Mouse (Mus musculus) MEL-GATA-1-ER (cell line): Measurements from ENCODE around the gene Eif4b.
"Not testable (repeated sequence)": the region's sequence is repeated elsewhere in the genome, so short reads cannot be mapped to it uniquely, and the experiment has no call there.

Experiments used
- DNase-seq: peaks from one replicate; pipeline ENCODE4 v3.0.0-alpha.2; 2012; ENCODE audit warnings: low read depth; ENCODE audit errors: extremely low read depth

Gene Eif4b

DNA sequence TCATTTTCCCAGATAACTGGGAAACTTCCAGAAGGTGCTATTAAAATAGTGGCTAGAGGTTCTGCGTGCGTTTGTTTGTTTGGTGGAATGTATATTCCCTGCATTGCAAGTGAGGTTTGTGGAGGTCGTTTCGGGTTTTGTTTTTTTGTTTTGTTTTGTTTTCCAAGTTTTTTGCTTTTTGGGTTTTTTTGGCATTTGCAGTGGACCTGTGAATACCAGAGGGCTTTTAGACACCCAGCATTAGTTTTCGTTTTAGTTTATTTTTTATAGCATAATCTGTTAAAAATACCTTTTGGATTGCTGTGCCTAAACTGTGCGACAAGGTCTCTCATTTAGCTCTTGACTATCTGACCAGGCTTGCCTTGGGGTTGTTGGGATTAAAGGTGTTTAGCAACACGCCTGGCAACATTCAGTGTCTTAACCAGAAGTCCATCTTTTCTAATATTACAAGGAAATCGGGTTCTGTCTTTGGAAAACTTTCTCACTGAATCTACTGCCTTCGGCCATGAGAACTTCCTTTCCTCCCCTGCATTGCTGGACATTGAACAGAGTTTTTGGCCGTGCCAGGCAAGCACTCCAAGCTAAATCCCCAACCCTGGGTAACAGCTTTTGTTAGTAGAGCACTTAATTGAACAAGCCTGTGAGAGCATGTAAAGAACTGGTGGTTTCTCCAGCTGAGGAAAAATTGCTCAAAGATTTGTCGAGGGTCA lies 1.5 kb downstream of the Eif4b start:
- DNase-seq = no peak

DNA sequence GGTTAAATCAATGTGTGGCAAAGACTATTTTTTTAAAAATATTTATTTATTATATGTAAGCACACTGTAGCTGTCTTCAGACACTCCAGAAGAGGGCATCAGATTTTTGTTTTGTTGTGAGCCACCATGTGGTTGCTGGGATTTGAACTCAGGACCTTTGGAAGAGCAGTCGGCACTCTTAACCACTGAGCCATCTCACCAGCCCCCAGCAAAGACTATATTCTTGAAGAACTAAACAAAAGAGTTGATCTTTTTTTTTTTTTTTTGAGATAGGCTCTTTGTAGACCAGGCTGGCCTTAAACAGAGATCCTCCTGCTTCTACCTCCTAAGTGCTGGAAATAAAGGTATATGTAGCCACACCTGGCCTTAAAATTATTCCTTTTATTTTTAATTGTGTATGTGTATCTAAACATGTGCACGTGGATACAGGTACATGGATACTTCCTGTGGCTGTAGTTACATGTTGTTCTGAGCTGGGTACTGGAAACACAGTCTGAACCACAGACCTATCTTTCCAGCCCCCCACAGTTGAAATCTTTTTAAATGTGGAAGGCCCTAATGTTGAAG lies 3.6 kb downstream of the Eif4b start:
- no peak for DNase-seq

DNA sequence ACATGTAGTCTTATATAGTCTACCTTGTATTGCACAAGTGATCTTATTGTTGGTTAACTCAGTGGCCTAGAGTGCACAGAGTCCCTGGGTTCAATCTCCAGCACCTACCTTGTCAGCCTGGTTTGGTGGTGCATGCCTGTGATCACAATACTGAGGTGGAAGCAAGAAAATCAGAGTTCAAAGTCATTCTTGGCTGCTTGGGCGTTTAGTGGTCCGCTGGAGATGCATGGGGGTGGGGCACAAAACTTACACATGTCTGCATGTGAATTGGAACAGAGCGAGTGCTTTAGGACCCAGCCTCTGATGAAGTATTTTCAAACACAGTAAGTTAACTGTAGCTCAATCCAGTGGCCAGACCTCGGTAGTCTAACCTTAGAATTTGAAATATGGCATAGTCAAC lies 5.6 kb downstream of the Eif4b start:
- DNase-seq = no peak

DNA sequence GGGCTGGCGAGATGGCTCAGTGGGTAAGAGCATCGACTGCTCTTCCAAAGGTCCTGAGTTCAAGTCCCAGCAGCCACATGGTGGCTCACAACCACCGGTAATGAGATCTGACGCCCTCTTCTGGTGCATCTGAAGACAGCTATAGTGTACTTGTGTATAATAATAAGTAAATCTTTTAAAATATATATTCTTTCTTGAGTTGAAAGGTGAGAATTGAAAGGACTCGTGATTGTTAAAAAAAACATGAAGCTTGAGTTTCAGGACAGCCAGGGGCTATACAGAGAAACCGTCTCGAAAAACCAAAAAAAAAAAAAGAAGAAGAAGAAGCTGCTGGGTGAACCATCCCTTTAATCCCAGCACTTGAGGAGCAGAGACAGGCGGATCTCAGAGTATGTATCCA lies 6.4 kb downstream of the Eif4b start:
- not testable (repeated sequence) for DNase-seq

DNA sequence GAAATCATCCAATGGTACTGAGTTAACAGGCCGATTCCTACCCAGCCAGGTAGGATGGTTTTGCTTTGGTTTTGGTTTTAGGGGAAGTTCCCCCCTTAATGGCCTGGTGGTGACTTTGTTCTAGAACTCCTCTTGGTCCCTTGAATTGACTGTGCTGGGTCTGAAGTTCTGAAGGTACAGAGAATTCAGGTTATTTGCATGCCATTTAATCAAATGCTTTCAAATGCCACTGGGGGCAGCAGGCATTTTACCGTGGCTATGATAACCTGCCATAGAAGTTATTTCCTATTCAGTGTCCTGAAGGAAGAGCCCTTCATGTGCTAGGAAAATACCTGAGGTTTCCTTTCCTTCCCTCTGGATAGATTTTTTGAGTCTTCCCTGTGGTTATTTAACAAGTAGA lies 6.9 kb downstream of the Eif4b start:
- no peak for DNase-seq

DNA sequence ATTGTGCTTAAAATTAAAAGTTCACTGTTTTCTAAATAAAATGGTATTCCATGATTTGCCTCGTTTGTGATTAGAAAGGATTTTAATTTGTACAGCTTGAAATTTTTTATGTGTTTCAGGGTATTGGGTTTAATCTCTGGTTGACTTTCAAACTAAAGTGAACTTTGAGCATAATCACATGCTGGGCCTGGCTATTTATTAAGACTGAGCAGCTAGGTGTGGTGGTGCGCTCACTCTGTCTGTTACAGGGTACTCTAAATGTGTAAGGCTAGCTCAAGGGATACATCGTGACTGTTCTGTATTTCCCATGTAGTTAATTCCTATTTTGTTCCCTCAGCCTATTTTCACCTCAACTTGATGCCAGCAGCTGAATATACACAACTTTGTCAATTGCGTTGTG lies 8.6 kb downstream of the Eif4b start:
- no peak for DNase-seq

DNA sequence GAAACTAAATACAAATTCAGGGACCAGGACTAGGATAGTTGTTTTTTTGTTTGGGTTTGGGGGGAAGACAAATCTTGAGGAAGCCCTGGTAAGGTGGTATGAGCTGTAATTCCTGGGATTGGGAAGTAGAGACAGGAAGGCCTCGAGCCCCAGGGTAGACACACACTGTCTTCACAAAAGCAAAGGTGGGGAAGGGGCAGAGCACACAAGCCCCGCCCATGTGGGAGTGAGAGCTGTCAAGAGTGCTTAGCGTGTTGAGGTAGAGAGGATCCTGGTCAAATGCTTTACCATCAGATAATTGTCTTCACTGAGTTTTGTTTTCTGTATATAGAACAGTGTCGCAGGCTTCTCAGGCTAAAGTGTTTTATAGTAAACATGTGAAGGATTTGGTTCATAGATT lies 9.5 kb downstream of the Eif4b start:
- DNase-seq = no peak

DNA sequence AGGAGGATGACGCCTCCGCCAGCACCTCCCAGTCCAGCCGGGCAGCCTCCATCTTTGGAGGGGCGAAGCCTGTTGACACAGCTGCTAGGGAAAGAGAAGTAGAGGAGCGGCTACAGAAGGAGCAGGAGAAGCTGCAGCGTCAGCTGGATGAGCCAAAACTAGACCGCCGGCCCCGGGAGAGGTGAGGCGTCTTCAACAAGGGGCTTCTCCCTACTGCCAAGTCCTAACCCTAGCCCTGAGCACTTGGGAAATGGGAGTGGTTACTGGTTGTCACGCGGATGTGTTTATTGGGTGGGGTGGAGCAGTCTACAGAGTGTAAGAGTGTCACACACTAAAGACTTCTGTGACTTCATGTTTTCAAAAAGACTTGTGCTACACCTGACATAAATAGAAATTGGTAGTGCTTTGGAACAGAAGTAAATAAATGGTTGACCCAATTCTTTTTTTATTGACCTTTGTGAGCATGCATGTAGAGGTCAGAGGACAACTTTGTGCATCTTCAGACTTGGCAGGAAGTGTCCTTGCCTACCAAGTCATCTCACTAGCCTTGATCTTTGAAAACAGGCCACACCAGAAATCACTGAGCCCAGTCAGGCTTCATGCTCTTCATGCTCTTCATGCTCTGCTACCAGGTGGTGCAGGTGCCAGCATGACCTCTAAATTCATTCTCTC lies 16.5 kb downstream of the Eif4b start:
- no peak for DNase-seq

DNA sequence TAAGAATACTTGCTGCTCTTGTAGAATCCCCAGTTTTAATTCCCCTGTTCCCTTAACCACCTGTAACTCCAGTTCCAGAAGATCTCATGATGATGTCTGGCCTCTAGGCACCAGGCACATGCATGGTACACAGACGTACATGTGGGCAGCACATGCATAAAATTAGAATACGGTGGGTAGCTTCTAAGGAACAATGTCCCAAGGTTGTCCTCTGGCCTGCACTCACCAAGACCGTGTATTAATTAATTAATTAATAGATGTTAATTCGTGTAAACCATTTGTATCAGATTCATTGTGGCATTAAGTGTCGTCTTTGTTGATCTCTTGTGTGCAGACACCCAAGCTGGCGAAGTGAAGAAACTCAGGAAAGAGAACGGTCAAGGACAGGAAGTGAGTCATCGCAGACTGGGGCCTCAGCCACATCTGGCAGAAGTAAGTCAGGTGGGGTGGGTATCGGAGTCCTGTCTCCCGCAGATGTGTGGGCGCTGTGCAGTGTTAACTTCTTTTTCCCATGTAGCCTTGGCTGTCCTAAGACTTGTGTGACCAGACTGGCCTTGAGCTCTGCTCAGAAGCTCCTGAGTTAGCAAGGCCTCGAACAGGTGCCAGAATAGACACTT lies 17.6 kb downstream of the Eif4b start:
- no peak for DNase-seq

DNA sequence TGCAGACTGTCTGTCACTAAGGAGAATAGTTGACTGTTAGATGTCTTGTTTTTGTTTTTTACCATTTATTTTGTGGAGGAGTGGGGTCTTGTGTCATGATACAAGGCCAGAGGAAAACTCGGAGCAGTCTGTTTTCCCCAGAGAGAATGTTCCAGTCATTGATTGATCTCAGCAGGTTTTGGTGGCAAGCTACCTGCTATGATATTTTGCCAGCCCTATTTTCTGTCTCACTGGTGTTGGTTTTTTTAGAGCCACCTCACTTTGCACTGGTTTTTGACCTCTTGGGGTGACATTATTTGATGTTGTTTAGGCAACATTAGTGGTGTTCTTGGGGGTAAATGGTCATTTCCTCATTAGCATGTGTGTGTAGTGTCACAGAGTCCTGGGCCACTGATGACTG lies 18.1 kb downstream of the Eif4b start:
- DNase-seq = no peak

DNA sequence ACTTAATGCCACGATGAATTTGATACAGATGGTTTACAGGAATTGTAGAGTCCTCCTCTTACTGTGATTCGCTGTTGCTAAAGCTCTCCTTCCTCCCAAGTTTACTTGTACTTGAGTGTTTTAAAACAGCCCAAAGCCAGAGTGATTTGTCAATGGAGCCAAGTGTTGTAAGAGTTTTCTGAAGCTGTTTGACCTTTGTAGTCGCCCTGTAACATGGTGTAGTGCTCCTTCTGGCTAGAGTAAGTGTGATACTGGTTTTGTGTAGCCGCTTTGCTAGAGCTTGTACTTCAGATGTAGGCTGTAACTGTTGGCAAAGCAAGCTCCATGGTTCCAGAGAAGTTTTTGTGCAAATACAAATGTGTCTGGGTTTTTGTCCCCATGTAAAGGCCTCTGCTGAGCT lies 18.6 kb downstream of the Eif4b start:
- no peak for DNase-seq

DNA sequence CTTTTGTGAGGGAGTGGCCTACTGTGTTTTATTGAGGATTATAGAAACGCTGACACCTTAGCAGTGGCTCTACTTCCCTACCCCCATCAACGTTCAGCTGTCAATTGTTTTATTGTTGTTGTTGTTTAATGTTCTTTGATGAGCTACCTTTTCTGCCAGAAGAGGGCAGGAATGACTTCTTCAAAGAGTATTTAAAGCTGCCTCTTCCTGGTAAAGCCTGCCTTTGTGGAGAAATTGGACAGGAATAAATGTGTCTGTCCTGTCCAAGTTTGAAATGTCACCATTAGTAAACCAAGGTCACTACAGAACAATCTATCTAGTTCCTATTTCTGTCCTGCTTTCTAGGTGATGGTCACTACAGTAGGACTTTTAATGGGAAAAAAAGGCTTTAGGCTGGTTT lies 20.6 kb downstream of the Eif4b start:
- DNase-seq = no peak

DNA sequence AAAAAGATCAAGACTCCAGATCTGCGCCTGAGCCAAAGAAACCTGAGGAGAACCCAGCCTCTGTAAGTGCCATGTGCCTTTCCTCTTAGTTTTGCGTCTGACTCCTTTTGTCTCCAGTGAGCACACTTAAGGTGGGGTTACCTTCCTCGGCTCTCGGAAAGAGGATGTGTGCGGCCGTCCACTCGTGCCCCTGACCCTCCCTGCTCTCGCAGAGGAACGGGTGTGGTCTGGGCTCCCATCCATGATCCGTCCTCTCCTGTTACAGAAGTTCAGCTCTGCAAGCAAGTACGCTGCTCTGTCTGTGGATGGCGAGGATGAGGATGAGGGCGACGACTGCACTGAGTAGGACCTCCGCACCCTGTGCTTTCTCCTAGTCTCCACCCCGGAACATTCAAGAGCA lies 21.4 kb downstream of the Eif4b start:
- no peak for DNase-seq

DNA sequence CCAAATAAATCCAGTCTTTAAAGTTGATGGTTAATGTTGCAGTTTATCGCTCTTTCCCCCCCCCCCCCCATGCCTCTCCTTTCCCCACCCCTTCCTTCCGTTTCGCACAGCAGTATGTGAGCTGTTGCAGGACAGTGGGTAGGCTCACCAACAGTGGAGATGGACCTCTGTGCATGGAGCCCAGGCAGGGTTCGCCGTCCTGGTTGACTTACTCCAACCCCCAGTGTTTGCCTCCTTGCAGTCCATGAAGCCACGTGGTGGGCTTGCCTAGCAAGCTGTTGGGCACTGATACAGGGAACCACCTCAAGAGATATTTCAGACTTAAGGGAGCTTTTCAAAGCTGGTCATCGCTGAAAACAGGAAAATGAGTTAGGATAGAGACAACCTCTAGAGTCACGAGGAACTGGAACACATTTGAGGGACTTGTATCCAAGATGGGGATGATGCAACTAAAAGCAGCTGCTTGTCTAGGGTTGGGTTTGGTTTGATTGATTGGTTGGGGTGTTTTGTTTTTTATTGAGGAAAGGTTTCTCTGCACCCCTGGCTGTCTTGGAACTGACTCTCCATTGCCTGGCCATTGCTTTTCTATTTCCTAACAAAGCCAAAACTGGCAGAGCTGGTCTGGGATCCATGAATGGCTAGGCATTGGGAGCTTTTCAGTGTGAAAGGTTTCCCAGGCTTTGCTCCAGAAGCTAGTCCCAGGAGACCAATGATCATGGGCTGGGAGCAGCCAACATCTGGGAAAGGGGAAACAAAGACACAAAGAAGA lies 23.8 kb downstream of the Eif4b start:
- DNase-seq = no peak

DNA sequence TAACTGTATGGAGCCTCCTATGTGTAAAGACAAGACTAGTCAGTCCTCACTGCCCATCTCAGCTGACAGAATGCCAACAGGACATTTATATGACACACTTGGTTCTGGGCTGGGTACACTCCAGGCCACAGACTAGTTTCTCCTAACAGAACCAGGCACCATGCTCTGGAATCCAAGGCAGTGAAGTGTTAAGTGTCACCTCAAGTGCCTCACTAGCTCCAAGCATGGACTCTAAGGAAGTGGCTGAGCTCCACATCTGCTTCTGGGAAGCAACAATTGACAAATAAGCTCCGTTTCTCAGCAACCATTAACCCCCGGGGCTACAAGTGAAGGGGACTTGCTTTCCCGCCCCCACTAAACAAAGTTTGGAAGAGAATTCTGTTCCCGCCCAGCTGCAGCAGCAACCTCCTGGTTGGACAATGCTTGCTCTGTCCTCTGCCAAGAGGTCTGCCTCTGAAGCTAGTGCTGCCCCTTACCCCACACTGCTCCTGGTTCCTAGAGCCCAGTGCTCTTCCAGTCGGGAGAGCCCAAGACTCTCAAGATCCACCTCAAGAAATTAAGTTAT lies 24.5 kb downstream of the Eif4b start:
- DNase-seq = no peak

DNA sequence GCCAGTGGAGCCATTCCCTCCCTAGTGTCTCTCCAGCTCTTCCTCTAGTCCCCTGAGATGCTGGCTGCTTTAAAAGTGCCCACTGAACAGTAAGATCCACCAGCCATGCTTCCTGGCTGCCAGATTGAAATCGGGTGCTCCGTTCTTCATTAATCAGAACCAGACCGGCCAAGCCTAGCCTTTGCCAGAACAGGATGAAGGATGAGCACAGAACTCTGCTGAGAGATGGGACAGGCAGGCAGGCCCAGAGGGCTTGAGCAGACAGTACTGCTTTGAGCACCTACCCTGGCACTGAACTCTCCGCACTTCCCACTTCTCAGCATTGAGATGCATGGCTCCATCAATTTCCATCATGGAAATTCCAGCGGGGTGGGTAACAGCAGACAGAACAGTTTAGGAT lies 25.7 kb downstream of the Eif4b start:
- DNase-seq = no peak

DNA sequence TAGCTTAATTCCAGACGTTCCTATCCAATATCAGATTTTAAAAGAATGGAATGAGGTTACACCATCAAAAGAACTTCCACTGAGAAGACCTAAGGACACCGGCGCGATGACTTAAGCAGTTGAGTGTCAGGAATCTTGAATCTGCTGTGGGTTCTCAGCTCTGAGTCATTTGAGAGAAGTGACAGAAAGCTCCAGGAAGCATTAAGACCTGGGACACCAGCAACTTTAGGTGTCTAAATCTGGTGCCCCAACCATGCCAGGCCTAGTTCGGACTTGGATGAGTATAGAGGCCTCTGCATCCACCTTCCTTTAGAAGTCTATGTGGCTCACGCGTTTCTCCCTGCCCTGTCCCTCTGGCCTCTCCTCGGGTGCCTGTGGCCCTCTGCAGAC lies 26.2 kb downstream of the Eif4b start:
- no peak for DNase-seq

DNA sequence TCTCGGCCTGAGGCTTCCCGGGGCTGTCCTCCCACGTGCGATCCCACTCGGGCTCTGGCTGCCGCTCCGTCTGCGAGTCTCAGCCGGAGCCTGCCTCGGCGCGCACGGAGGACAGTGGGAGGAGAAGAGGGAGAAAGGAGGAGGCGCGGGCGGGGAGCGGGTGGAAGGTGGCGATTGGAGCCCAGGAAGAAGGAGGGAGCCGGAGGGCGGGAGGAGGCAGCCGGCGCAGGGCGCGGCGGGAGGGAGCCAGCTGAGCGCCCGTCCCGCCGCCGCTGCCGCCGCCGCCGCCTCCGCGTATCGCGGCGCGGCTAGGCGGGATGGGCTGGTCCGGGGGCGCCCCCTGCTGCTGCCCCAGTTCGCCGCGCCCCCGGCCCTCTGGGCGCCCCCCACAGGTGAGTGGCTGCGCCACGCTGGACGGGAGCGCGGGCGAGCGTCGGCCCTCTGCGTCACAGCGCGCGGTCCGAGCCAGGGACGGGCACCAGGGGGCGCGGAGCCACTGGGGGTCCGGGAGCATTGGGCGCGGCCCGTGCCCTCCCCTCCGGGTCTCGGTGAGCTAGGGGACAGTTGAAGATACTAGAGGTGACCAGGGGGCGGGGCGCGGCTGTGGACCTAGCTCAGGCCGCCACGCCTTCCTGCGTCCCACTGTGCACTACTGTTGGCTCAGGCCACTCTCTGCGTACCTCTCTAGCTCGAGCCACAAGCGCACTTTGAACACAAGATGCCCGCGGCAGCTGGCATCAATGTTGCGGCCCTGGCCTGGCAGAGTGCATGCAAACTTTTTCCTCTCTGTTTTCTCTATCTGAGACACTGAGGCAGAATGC lies 26.8 kb downstream of the Eif4b start, which contains the start of gene Tns2:
Gene Tns2, plus strand, starts transcription at position 253 of the 821 bp plus-strand sequence.
- DNase-seq = no peak

DNA sequence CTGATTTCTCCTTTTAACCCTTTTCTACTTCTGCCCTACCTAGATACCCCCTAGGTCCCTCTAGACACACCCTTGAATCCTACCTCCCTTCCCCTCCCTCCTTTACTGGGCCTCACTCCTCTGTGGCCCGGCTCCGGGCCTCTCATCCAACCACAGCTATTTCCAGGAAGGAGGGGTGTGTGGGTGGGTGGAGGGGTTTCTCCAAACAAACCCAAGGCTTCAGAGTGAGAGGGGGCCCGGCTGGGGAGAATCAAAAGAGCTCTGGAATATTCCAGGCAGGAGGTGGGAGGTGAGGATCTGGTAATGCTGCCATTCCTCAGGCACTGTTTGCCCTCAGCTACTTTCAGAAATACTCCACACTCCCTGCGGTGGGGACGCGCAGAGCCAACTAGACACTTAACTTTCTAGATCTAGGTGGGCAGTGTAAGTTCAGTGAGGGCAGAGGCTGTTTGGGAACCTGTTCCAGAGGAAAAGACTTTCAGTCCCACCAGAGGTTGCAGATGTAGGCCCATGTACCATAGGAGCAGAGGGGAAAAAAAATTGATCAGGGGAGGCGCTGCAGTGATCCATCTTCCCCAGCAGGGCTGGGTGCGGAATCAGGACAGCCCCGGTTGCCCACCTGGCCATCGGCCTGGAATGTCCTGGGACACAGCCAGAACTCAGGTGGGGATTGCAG lies 27.6 kb downstream of the Eif4b start:
- no peak for DNase-seq
